Mouse (Mus musculus): ENCODE results near the gene Chrm1. TPM values are rescaled to one million over a fixed set of nuclear protein-coding genes. Genes with fewer than 3 reads are reported as not detected.
A peak's percentile ranks its signal among the peaks of the same experiment; 100 is the strongest.

The Chrm1 gene
- polyA plus RNA-seq, 1 experiment from 2014 or later, result 0.04 TPM

GRCm38 (mm10) chr19:8662337-8662736, 1.3 kb upstream of the Chrm1 start:
- H3K4me3 ChIP-seq, result peak overlapping the region; percentile 63
- no peaks in the 10 kb centered on the region for H3K9me3 ChIP-seq
- peak overlapping the region; percentile 85 for H3K27ac ChIP-seq (replicated peaks)
- H3K27me3 ChIP-seq (replicated peaks; ENCODE audit: low read depth, poor library complexity, severe bottlenecking), result peaks cover 48% of the 10 kb centered on the region
- no peaks in the 10 kb centered on the region for H3K36me3 ChIP-seq (replicated peaks)
- DNase-seq (ENCODE audit: low spot score), result peak; percentile 86
- H3K4me1 ChIP-seq, result peaks cover 29% of the 10 kb centered on the region
- 2% methylated on average over 11 of the region's 11 CpGs for WGBS

GRCm38 (mm10) chr19:8663911-8664421, 377 bp downstream of the Chrm1 start:
- H3K9me3 ChIP-seq, result no peaks in the 10 kb centered on the region
- DNase-seq (ENCODE audit: low spot score), result no peak
- H3K27me3 ChIP-seq (replicated peaks; ENCODE audit: low read depth, poor library complexity, severe bottlenecking), result peaks cover 48% of the 10 kb centered on the region
- peak overlapping the region; percentile 27; the same call in 1 of the 2 replicates for H3K27ac ChIP-seq (replicated peaks)
- H3K4me1 ChIP-seq, result peaks cover 29% of the 10 kb centered on the region
- 37% methylated on average over 10 of the region's 10 CpGs for WGBS
- no peak overlapping the region for H3K4me3 ChIP-seq
- H3K36me3 ChIP-seq (replicated peaks), result no peaks in the 10 kb centered on the region

- peaks cover 48% of the 10 kb centered on the region for H3K27me3 ChIP-seq (replicated peaks; ENCODE audit: low read depth, poor library complexity, severe bottlenecking)
- H3K4me1 ChIP-seq, result peaks cover 29% of the 10 kb centered on the region
- no peaks in the 10 kb centered on the region for H3K9me3 ChIP-seq
- H3K27ac ChIP-seq (replicated peaks), result no peak overlapping the region
- H3K4me3 ChIP-seq, result no peak overlapping the region
- H3K36me3 ChIP-seq (replicated peaks), result no peaks in the 10 kb centered on the region
- DNase-seq (ENCODE audit: low spot score), result no peak
- WGBS, result 89% methylated on average over 3 of the region's 3 CpGs
These were observed 1.3 kb downstream of the Chrm1 start for GRCm38 (mm10) chr19:8664859-8665258.

- H3K27me3 ChIP-seq (replicated peaks; ENCODE audit: low read depth, poor library complexity, severe bottlenecking), result peaks cover 42% of the 10 kb centered on the region
- no peak overlapping the region for H3K27ac ChIP-seq (replicated peaks)
- DNase-seq (ENCODE audit: low spot score), result no peak
- 66% methylated on average over 5 of the region's 5 CpGs for WGBS
- no peaks in the 10 kb centered on the region for H3K9me3 ChIP-seq
- H3K4me1 ChIP-seq, result peaks cover 29% of the 10 kb centered on the region
- no peak overlapping the region for H3K4me3 ChIP-seq
- H3K36me3 ChIP-seq (replicated peaks), result no peaks in the 10 kb centered on the region
These were observed 2.2 kb downstream of the Chrm1 start for GRCm38 (mm10) chr19:8665746-8666145.

- no peak overlapping the region for H3K4me3 ChIP-seq
- no peak overlapping the region for H3K27ac ChIP-seq (replicated peaks)
- H3K27me3 ChIP-seq (replicated peaks; ENCODE audit: low read depth, poor library complexity, severe bottlenecking), result no peaks in the 10 kb centered on the region
- 90% methylated on average over 3 of the region's 3 CpGs for WGBS
- no peak for DNase-seq (ENCODE audit: low spot score)
- H3K36me3 ChIP-seq (replicated peaks), result no peaks in the 10 kb centered on the region
- H3K9me3 ChIP-seq, result no peaks in the 10 kb centered on the region
- no peaks in the 10 kb centered on the region for H3K4me1 ChIP-seq
These were observed 9.3 kb downstream of the Chrm1 start for GRCm38 (mm10) chr19:8672859-8673258.

GRCm38 (mm10) chr19:8673336-8674063, 9.9 kb downstream of the Chrm1 start:
- no peak overlapping the region for H3K4me3 ChIP-seq
- H3K4me1 ChIP-seq, result peaks cover 5% of the 10 kb centered on the region; the same call in 1 of the 2 replicates
- H3K9me3 ChIP-seq, result no peaks in the 10 kb centered on the region
- no peak for DNase-seq (ENCODE audit: low spot score)
- no peaks in the 10 kb centered on the region for H3K36me3 ChIP-seq (replicated peaks)
- peaks cover 6% of the 10 kb centered on the region for H3K27me3 ChIP-seq (replicated peaks; ENCODE audit: low read depth, poor library complexity, severe bottlenecking)
- no peak overlapping the region for H3K27ac ChIP-seq (replicated peaks)
- 76% methylated on average over 9 of the region's 9 CpGs for WGBS

GRCm38 (mm10) chr19:8679031-8679779, 15.6 kb downstream of the Chrm1 start:
- WGBS, result 14% methylated on average over 18 of the region's 18 CpGs
- Histone ChIP-seq H3K9me3 (0 out of 2 replicates have a peak, but pooled peaks cover 2% of the 10 kb centered on the region), H3K36me3 (replicated peaks) (no peaks in the 10 kb centered on the region), H3K27ac (replicated peaks) (peak overlapping the region; percentile 52), H3K4me1 (peaks cover 27% of the 10 kb centered on the region), H3K27me3 (replicated peaks; ENCODE audit: low read depth, poor library complexity, severe bottlenecking) (peaks cover 19% of the 10 kb centered on the region), H3K4me3 (peak overlapping the region; percentile 32; the same call in 1 of the 2 replicates)
- peak; percentile 44 for DNase-seq (ENCODE audit: low spot score)

- WGBS, result 91% methylated on average over 4 of the region's 4 CpGs
- Histone ChIP-seq H3K9me3 (0 out of 2 replicates have a peak, but pooled peaks cover 2% of the 10 kb centered on the region), H3K36me3 (replicated peaks) (no peaks in the 10 kb centered on the region), H3K27me3 (replicated peaks; ENCODE audit: low read depth, poor library complexity, severe bottlenecking) (peaks cover 19% of the 10 kb centered on the region), H3K27ac (replicated peaks) (no peak overlapping the region), H3K4me3 (no peak overlapping the region), H3K4me1 (peaks cover 27% of the 10 kb centered on the region)
- no peak for DNase-seq (ENCODE audit: low spot score)
These were observed 18.2 kb downstream of the Chrm1 start for GRCm38 (mm10) chr19:8681633-8682362.

- Histone ChIP-seq H3K4me3 (no peak overlapping the region), H3K4me1 (peaks cover 27% of the 10 kb centered on the region), H3K27ac (replicated peaks) (no peak overlapping the region), H3K9me3 (0 out of 2 replicates have a peak, but pooled peaks cover 2% of the 10 kb centered on the region), H3K36me3 (replicated peaks) (no peaks in the 10 kb centered on the region), H3K27me3 (replicated peaks; ENCODE audit: low read depth, poor library complexity, severe bottlenecking) (peaks cover 18% of the 10 kb centered on the region)
- peak; percentile 76 for DNase-seq (ENCODE audit: low spot score)
- WGBS, result 3% methylated on average over 3 of the region's 3 CpGs
These were observed 19.4 kb downstream of the Chrm1 start for GRCm38 (mm10) chr19:8682996-8683395.

GRCm38 (mm10) chr19:8683627-8684026, 20.0 kb downstream of the Chrm1 start:
- no peaks in the 10 kb centered on the region for H3K36me3 ChIP-seq (replicated peaks)
- no peak overlapping the region for H3K4me3 ChIP-seq
- peaks cover 12% of the 10 kb centered on the region for H3K27me3 ChIP-seq (replicated peaks; ENCODE audit: low read depth, poor library complexity, severe bottlenecking)
- peaks cover 21% of the 10 kb centered on the region for H3K4me1 ChIP-seq
- H3K27ac ChIP-seq (replicated peaks), result no peak overlapping the region
- WGBS, result 82% methylated on average over 2 of the region's 2 CpGs
- 0 out of 2 replicates have a peak, but pooled peaks cover 2% of the 10 kb centered on the region for H3K9me3 ChIP-seq
- no peak for DNase-seq (ENCODE audit: low spot score)

- no peaks in the 10 kb centered on the region for H3K27me3 ChIP-seq (replicated peaks; ENCODE audit: low read depth, poor library complexity, severe bottlenecking)
- H3K4me1 ChIP-seq, result no peaks in the 10 kb centered on the region
- no peak overlapping the region for H3K27ac ChIP-seq (replicated peaks)
- H3K36me3 ChIP-seq (replicated peaks), result no peaks in the 10 kb centered on the region
- 72% methylated on average over 9 of the region's 9 CpGs for WGBS
- DNase-seq (ENCODE audit: low spot score), result no peak
- no peak overlapping the region for H3K4me3 ChIP-seq
- H3K9me3 ChIP-seq, result no peaks in the 10 kb centered on the region
These were observed 28.4 kb downstream of the Chrm1 start for GRCm38 (mm10) chr19:8691871-8692539.

GRCm38 (mm10) chr19:8692740-8693139, 29.2 kb downstream of the Chrm1 start:
- WGBS, result 55% methylated on average over 5 of the region's 5 CpGs
- DNase-seq (ENCODE audit: low spot score), result no peak

More at GRCm38 (mm10) chr19:8692740-8693139, 29.2 kb downstream of the Chrm1 start:
- no peaks in the 10 kb centered on the region for H3K9me3 ChIP-seq
- no peaks in the 10 kb centered on the region for H3K4me1 ChIP-seq
- H3K36me3 ChIP-seq (replicated peaks), result no peaks in the 10 kb centered on the region
- H3K27me3 ChIP-seq (replicated peaks; ENCODE audit: low read depth, poor library complexity, severe bottlenecking), result no peaks in the 10 kb centered on the region
- H3K27ac ChIP-seq (replicated peaks), result no peak overlapping the region
- no peak overlapping the region for H3K4me3 ChIP-seq
